Mouse (Mus musculus): ENCODE measurements around the gene Naaladl2. TPM values are rescaled to one million over a fixed set of nuclear protein-coding genes. Genes with fewer than 3 reads are reported as not detected.

The Naaladl2 gene
- polyA plus RNA-seq, 1 experiment from 2014 or later: 1.0 TPM

- Histone ChIP-seq H3K27me3 (replicated peaks) (no peaks in the 10 kb centered on the region), H3K27ac (replicated peaks) (no peak overlapping the region), H3K4me3 (replicated peaks) (no peak overlapping the region), H3K4me1 (no peaks in the 10 kb centered on the region), H3K4me2 (no peak overlapping the region), H3K9ac (replicated peaks) (no peak overlapping the region), H3K36me3 (no peaks in the 10 kb centered on the region), H3K9me3 (replicated peaks) (no peaks in the 10 kb centered on the region)
- ATAC-seq (ENCODE audit: low FRiP score): no peak
Measured at GRCm38 (mm10) chr3:24778416-24778815, 365.6 kb downstream of the Naaladl2 start.

- H3K4me2 ChIP-seq: no peak overlapping the region
- WGBS: 89% methylated on average over 3 of the region's 3 CpGs
- ATAC-seq (ENCODE audit: low FRiP score): no peak
Measured at GRCm38 (mm10) chr3:24749055-24749454, 395.0 kb downstream of the Naaladl2 start.

GRCm38 (mm10) chr3:24747182-24747856 is 396.7 kb downstream of the Naaladl2 start:
- H3K4me3 ChIP-seq (replicated peaks): no peak overlapping the region
- no peaks in the 10 kb centered on the region for H3K9me3 ChIP-seq (replicated peaks)
- H3K9ac ChIP-seq (replicated peaks): no peak overlapping the region
- H3K27me3 ChIP-seq (replicated peaks): no peaks in the 10 kb centered on the region
- H3K4me1 ChIP-seq: no peaks in the 10 kb centered on the region
- H3K27ac ChIP-seq (replicated peaks): no peak overlapping the region
- ATAC-seq (ENCODE audit: low FRiP score): no peak
- whole genome bisulfite sequencing: 88% methylated on average over 6 of the region's 6 CpGs
- no peak overlapping the region for H3K4me2 ChIP-seq
- H3K36me3 ChIP-seq: no peaks in the 10 kb centered on the region

More at GRCm38 (mm10) chr3:24749055-24749454, 395.0 kb downstream of the Naaladl2 start:
- H3K9me3 ChIP-seq (replicated peaks): no peaks in the 10 kb centered on the region
- no peaks in the 10 kb centered on the region for H3K36me3 ChIP-seq
- no peaks in the 10 kb centered on the region for H3K27me3 ChIP-seq (replicated peaks)
- no peaks in the 10 kb centered on the region for H3K4me1 ChIP-seq
- H3K4me3 ChIP-seq (replicated peaks): no peak overlapping the region
- H3K9ac ChIP-seq (replicated peaks): no peak overlapping the region
- H3K27ac ChIP-seq (replicated peaks): no peak overlapping the region

- no peak overlapping the region for H3K9ac ChIP-seq (replicated peaks)
- H3K36me3 ChIP-seq: no peaks in the 10 kb centered on the region
- H3K4me1 ChIP-seq: no peaks in the 10 kb centered on the region
- no peaks in the 10 kb centered on the region for H3K27me3 ChIP-seq (replicated peaks)
- no peak overlapping the region for H3K4me2 ChIP-seq
- H3K9me3 ChIP-seq (replicated peaks): no peaks in the 10 kb centered on the region
- no peak overlapping the region for H3K4me3 ChIP-seq (replicated peaks)
- ATAC-seq (ENCODE audit: low FRiP score): no peak
- no peak overlapping the region for H3K27ac ChIP-seq (replicated peaks)
- 84% methylated on average over 3 of the region's 3 CpGs for WGBS
Measured at GRCm38 (mm10) chr3:24743946-24744345, 400.1 kb downstream of the Naaladl2 start.

- ATAC-seq (ENCODE audit: low FRiP score): no peak
- no peak overlapping the region for H3K9ac ChIP-seq (replicated peaks)
- H3K4me2 ChIP-seq: no peak overlapping the region
- H3K27ac ChIP-seq (replicated peaks): no peak overlapping the region
- H3K4me1 ChIP-seq: no peaks in the 10 kb centered on the region
- WGBS: 50% methylated on average over 3 of the region's 3 CpGs
- H3K4me3 ChIP-seq (replicated peaks): no peak overlapping the region
- H3K9me3 ChIP-seq (replicated peaks): no peaks in the 10 kb centered on the region
- no peaks in the 10 kb centered on the region for H3K36me3 ChIP-seq
- H3K27me3 ChIP-seq (replicated peaks): no peaks in the 10 kb centered on the region
Measured at GRCm38 (mm10) chr3:24719181-24719749, 424.8 kb downstream of the Naaladl2 start.

GRCm38 (mm10) chr3:24714770-24715169 is 429.3 kb downstream of the Naaladl2 start:
- WGBS: 59% methylated on average over 3 of the region's 3 CpGs
- no peaks in the 10 kb centered on the region for H3K4me1 ChIP-seq
- no peak for ATAC-seq (ENCODE audit: low FRiP score)
- no peak overlapping the region for H3K9ac ChIP-seq (replicated peaks)
- H3K4me2 ChIP-seq: no peak overlapping the region
- no peak overlapping the region for H3K27ac ChIP-seq (replicated peaks)
- no peaks in the 10 kb centered on the region for H3K36me3 ChIP-seq
- H3K9me3 ChIP-seq (replicated peaks): no peaks in the 10 kb centered on the region
- no peak overlapping the region for H3K4me3 ChIP-seq (replicated peaks)
- no peaks in the 10 kb centered on the region for H3K27me3 ChIP-seq (replicated peaks)

GRCm38 (mm10) chr3:24705778-24706423 is 438.2 kb downstream of the Naaladl2 start:
- no peaks in the 10 kb centered on the region for H3K36me3 ChIP-seq
- WGBS: 68% methylated on average over 4 of the region's 4 CpGs
- no peak overlapping the region for H3K9ac ChIP-seq (replicated peaks)
- no peak overlapping the region for H3K27ac ChIP-seq (replicated peaks)
- H3K4me2 ChIP-seq: no peak overlapping the region
- no peak overlapping the region for H3K4me3 ChIP-seq (replicated peaks)
- H3K9me3 ChIP-seq (replicated peaks): no peaks in the 10 kb centered on the region
- no peaks in the 10 kb centered on the region for H3K27me3 ChIP-seq (replicated peaks)
- ATAC-seq (ENCODE audit: low FRiP score): no peak
- H3K4me1 ChIP-seq: no peaks in the 10 kb centered on the region

- H3K4me3 ChIP-seq (replicated peaks): no peak overlapping the region
- H3K36me3 ChIP-seq: no peaks in the 10 kb centered on the region
- 90% methylated on average over 2 of the region's 2 CpGs for WGBS
- H3K27me3 ChIP-seq (replicated peaks): no peaks in the 10 kb centered on the region
- H3K27ac ChIP-seq (replicated peaks): no peak overlapping the region
- H3K4me2 ChIP-seq: no peak overlapping the region
- no peaks in the 10 kb centered on the region for H3K4me1 ChIP-seq
- no peak overlapping the region for H3K9ac ChIP-seq (replicated peaks)
- no peaks in the 10 kb centered on the region for H3K9me3 ChIP-seq (replicated peaks)
- no peak for ATAC-seq (ENCODE audit: low FRiP score)
Measured at GRCm38 (mm10) chr3:24690162-24690915, 453.7 kb downstream of the Naaladl2 start.

GRCm38 (mm10) chr3:24670500-24670899 is 473.6 kb downstream of the Naaladl2 start:
- Histone ChIP-seq H3K4me1 (no peaks in the 10 kb centered on the region), H3K27me3 (replicated peaks) (no peaks in the 10 kb centered on the region), H3K36me3 (no peaks in the 10 kb centered on the region), H3K9ac (replicated peaks) (no peak overlapping the region), H3K9me3 (replicated peaks) (no peaks in the 10 kb centered on the region), H3K27ac (replicated peaks) (no peak overlapping the region), H3K4me3 (replicated peaks) (no peak overlapping the region), H3K4me2 (no peak overlapping the region)
- WGBS: 75% methylated on average over 3 of the region's 3 CpGs
- ATAC-seq (ENCODE audit: low FRiP score): no peak

GRCm38 (mm10) chr3:24668052-24668916 is 475.8 kb downstream of the Naaladl2 start:
- Histone ChIP-seq H3K9ac (replicated peaks) (no peak overlapping the region), H3K27ac (replicated peaks) (no peak overlapping the region), H3K36me3 (no peaks in the 10 kb centered on the region), H3K4me2 (no peak overlapping the region), H3K9me3 (replicated peaks) (no peaks in the 10 kb centered on the region), H3K27me3 (replicated peaks) (no peaks in the 10 kb centered on the region), H3K4me1 (no peaks in the 10 kb centered on the region), H3K4me3 (replicated peaks) (no peak overlapping the region)
- ATAC-seq (ENCODE audit: low FRiP score): no peak
- 89% methylated on average over 3 of the region's 3 CpGs for WGBS

GRCm38 (mm10) chr3:24665408-24665807 is 478.7 kb downstream of the Naaladl2 start:
- ATAC-seq (ENCODE audit: low FRiP score): no peak

More at GRCm38 (mm10) chr3:24665408-24665807, 478.7 kb downstream of the Naaladl2 start:
- no peaks in the 10 kb centered on the region for H3K4me1 ChIP-seq
- H3K27me3 ChIP-seq (replicated peaks): no peaks in the 10 kb centered on the region
- H3K9me3 ChIP-seq (replicated peaks): no peaks in the 10 kb centered on the region
- H3K27ac ChIP-seq (replicated peaks): no peak overlapping the region
- H3K4me2 ChIP-seq: no peak overlapping the region
- WGBS: 86% methylated on average over 1 of the region's 1 CpGs
- H3K4me3 ChIP-seq (replicated peaks): no peak overlapping the region
- no peaks in the 10 kb centered on the region for H3K36me3 ChIP-seq
- no peak overlapping the region for H3K9ac ChIP-seq (replicated peaks)
